Mouse (Mus musculus) CH12.LX (cell line): Measurements from ENCODE around the gene Hkdc1. TPM values are rescaled to one million over a fixed set of nuclear protein-coding genes. Genes with fewer than 3 reads are reported as not detected.

ENCODE experiments used
- DNase-seq: peaks from one replicate; pipeline ENCODE4 v3.0.0-alpha.2; 2013; ENCODE audit errors: extremely low read depth
- H3K27ac ChIP-seq: 2 replicates; pipeline ENCODE4 v1.5.1; 2012; ENCODE audit warnings: low read depth, mild to moderate bottlenecking, control low read depth, moderate library complexity; ENCODE audit not compliant: insufficient read depth
- H3K27me3 ChIP-seq: replicated peaks from 2 replicates; pipeline ENCODE3; 2012; ENCODE audit warnings: inconsistent platforms
- H3K36me3 ChIP-seq, 2 experiments: replicated peaks in 1 of 2; 2 replicates each; pipeline versions ENCODE3 to v1.6.1; 2012; ENCODE audit warnings: inconsistent platforms in 1 of 2, low read length in 1 of 2, mild to moderate bottlenecking in 1 of 2, mixed read lengths in 1 of 2, moderate library complexity in 1 of 2; ENCODE audit not compliant: control insufficient read depth in 1 of 2, insufficient read depth in 1 of 2
- H3K4me1 ChIP-seq, 2 experiments: 2 replicates each; pipeline ENCODE4 v1.6.1; 2012; ENCODE audit warnings: inconsistent platforms in 1 of 2, moderate library complexity in 1 of 2; ENCODE audit not compliant: insufficient read depth in 2 of 2, control insufficient read depth in 1 of 2
- H3K4me2 ChIP-seq: 2 replicates; pipeline ENCODE4 v1.6.1; 2012; ENCODE audit warnings: low read depth, mild to moderate bottlenecking, control low read depth; ENCODE audit not compliant: poor library complexity, insufficient read depth, severe bottlenecking
- H3K4me3 ChIP-seq, 3 experiments: fragments of 150-350 bp in 1 of 3; sonication (generic) in 1 of 3; replicated peaks in 1 of 3; 2 replicates each; pipeline versions ENCODE3 to v1.5.1; 2011 to 2012; ENCODE audit warnings: low read depth in 2 of 3, low read length in 2 of 3, mild to moderate bottlenecking in 2 of 3, moderate library complexity in 2 of 3, control low read depth in 1 of 3, improper control_type of control experiment in 1 of 3, inconsistent platforms in 1 of 3, mixed read lengths in 1 of 3; ENCODE audit not compliant: poor library complexity in 1 of 3
- H3K79me2 ChIP-seq: replicated peaks from 2 replicates; pipeline ENCODE4 v1.6.1; 2012; ENCODE audit warnings: mild to moderate bottlenecking, moderate library complexity; ENCODE audit not compliant: control insufficient read depth, poor library complexity, insufficient read depth, severe bottlenecking; ENCODE audit errors: extremely low read depth
- H3K9ac ChIP-seq: 2 replicates; pipeline ENCODE4 v1.6.1; 2012; ENCODE audit warnings: low read depth, mild to moderate bottlenecking, control low read depth, moderate library complexity; ENCODE audit not compliant: insufficient read depth
- H3K9me3 ChIP-seq: replicated peaks from 2 replicates; pipeline ENCODE3; 2012; ENCODE audit warnings: low read length, inconsistent platforms, mixed read lengths
- CHD1 ChIP-seq: IDR thresholded peaks from 2 replicates; pipeline ENCODE4 v1.6.1; 2012; ENCODE audit warnings: low read depth, low read length, improper control_type of control experiment, inconsistent platforms
- E2F4 ChIP-seq: IDR thresholded peaks from 2 replicates; pipeline ENCODE4 v1.6.1; 2011; ENCODE audit warnings: low read depth, low read length, improper control_type of control experiment; ENCODE audit not compliant: insufficient replicate concordance
- GABPA ChIP-seq: IDR thresholded peaks from 2 replicates; pipeline ENCODE4 v1.6.1; 2012; ENCODE audit warnings: low read depth, low read length, improper control_type of control experiment, inconsistent platforms; ENCODE audit not compliant: insufficient replicate concordance
- HCFC1 ChIP-seq: IDR thresholded peaks from 2 replicates; pipeline ENCODE4 v1.6.1; 2012; ENCODE audit warnings: low read depth, mild to moderate bottlenecking, inconsistent platforms, low read length, improper control_type of control experiment
- IRF4 ChIP-seq: IDR thresholded peaks from 2 replicates; pipeline ENCODE4 v1.6.1; 2014; ENCODE audit warnings: low read depth, mild to moderate bottlenecking, inconsistent platforms, low read length, improper control_type of control experiment
- JUN ChIP-seq: IDR thresholded peaks from 2 replicates; pipeline ENCODE4 v1.6.1; 2011; ENCODE audit warnings: low read depth, mild to moderate bottlenecking, low read length, improper control_type of control experiment, moderate library complexity; ENCODE audit not compliant: insufficient read depth
- KAT2A ChIP-seq: IDR thresholded peaks from 2 replicates; pipeline ENCODE4 v1.6.1; 2012; ENCODE audit warnings: low read length, improper control_type of control experiment, inconsistent platforms; ENCODE audit not compliant: insufficient replicate concordance
- MAFK ChIP-seq: IDR thresholded peaks from 2 replicates; pipeline ENCODE4 v1.6.1; 2011; ENCODE audit warnings: low read length, improper control_type of control experiment; ENCODE audit not compliant: insufficient replicate concordance
- MAX ChIP-seq: IDR thresholded peaks from 2 replicates; pipeline ENCODE4 v1.6.1; 2011; ENCODE audit warnings: low read length, improper control_type of control experiment
- MEF2A ChIP-seq: IDR thresholded peaks from 2 replicates; pipeline ENCODE4 v1.6.1; 2014; ENCODE audit warnings: low read depth, mild to moderate bottlenecking, inconsistent platforms, low read length, improper control_type of control experiment, borderline replicate concordance
- MXI1 ChIP-seq: IDR thresholded peaks from 2 replicates; pipeline ENCODE4 v1.6.1; 2011; ENCODE audit warnings: mild to moderate bottlenecking, low read depth, low read length, improper control_type of control experiment
- MYC ChIP-seq: IDR thresholded peaks from 2 replicates; pipeline ENCODE4 v1.6.1; 2011; ENCODE audit warnings: low read depth, mild to moderate bottlenecking, improper control_type of control experiment, low read length
- NELFE ChIP-seq: IDR thresholded peaks from 2 replicates; pipeline ENCODE4 v1.6.1; 2011; ENCODE audit warnings: low read depth, low read length, improper control_type of control experiment
- NRF1 ChIP-seq: IDR thresholded peaks from 2 replicates; pipeline ENCODE4 v1.6.1; 2014; ENCODE audit warnings: low read depth, mild to moderate bottlenecking, inconsistent platforms, low read length, improper control_type of control experiment, moderate library complexity
- POLR2A ChIP-seq: IDR thresholded peaks from 2 replicates; pipeline ENCODE4 v1.6.1; 2011; ENCODE audit warnings: low read depth, mild to moderate bottlenecking, improper control_type of control experiment, low read length
- RAD21 ChIP-seq: IDR thresholded peaks from 2 replicates; pipeline ENCODE4 v1.6.1; 2011; ENCODE audit warnings: low read depth, mild to moderate bottlenecking, low read length, improper control_type of control experiment, moderate library complexity
- RCOR1 ChIP-seq: conservative IDR thresholded peaks from 2 replicates; pipeline ENCODE4 v1.6.1; 2012; ENCODE audit warnings: low read depth, mild to moderate bottlenecking, inconsistent platforms, low read length, improper control_type of control experiment
- SIN3A ChIP-seq: IDR thresholded peaks from 2 replicates; pipeline ENCODE4 v1.6.1; 2012; ENCODE audit warnings: low read length, improper control_type of control experiment, inconsistent platforms
- TBP ChIP-seq: conservative IDR thresholded peaks from 2 replicates; pipeline ENCODE4 v1.6.1; 2011; ENCODE audit warnings: low read depth, low read length, improper control_type of control experiment
- TCF12 ChIP-seq: IDR thresholded peaks from 2 replicates; pipeline ENCODE4 v1.6.1; 2014; ENCODE audit warnings: low read depth, mild to moderate bottlenecking, inconsistent platforms, low read length, improper control_type of control experiment
- UBTF ChIP-seq: IDR thresholded peaks from 2 replicates; pipeline ENCODE4 v1.6.1; 2012; ENCODE audit warnings: low read depth, mild to moderate bottlenecking, inconsistent platforms, low read length, improper control_type of control experiment, moderate library complexity
- USF1 ChIP-seq: IDR thresholded peaks from 2 replicates; pipeline ENCODE4 v1.6.1; 2014; ENCODE audit warnings: low read depth, mild to moderate bottlenecking, inconsistent platforms, low read length, improper control_type of control experiment
- USF2 ChIP-seq: conservative IDR thresholded peaks from 2 replicates; pipeline ENCODE4 v1.6.1; 2011; ENCODE audit warnings: low read depth, low read length, improper control_type of control experiment
- ZKSCAN1 ChIP-seq: IDR thresholded peaks from 2 replicates; pipeline ENCODE4 v1.6.1; 2012; ENCODE audit warnings: low read depth, inconsistent platforms, low read length, improper control_type of control experiment, borderline replicate concordance
- dilution Hi-C: fragments of 300-500 bp; cut with MboI; formaldehyde crosslinking; loops from 2 replicates; pipeline ENCODE4 v1.14.3; 2020; ENCODE audit warnings: low sequenced_read_pairs; ENCODE audit not compliant: extremely low pct_unique_long_range_greater_than_20kb, extremely low pct_ligation_motif_present
- in situ Hi-C: fragments of 300-500 bp; cut with MboI; formaldehyde crosslinking; loops from 3 replicates; pipeline ENCODE4 v1.14.3; 2019; ENCODE audit warnings: low sequenced_read_pairs, low pct_ligation_motif_present, low pct_unique_long_range_greater_than_20kb, mixed read lengths
- polyA plus RNA-seq: library from polyadenylated mRNA; unstranded; fragments of >175 nt; gene quantifications from 2 replicates; pipeline ENCODE4 v1.2.1, GENCODE M21; 2012; ENCODE audit warnings: low read depth; ENCODE audit not compliant: insufficient read length
- total RNA-seq, 2 experiments: library from RNA; depleted of rRNA; stranded (reverse); fragments of 300-350 nt in 1 of 2; fragments of >200 nt in 1 of 2; gene quantifications; 2 replicates each; pipeline ENCODE4 v1.2.3; 2012 to 2014

Gene Hkdc1
- total and polyA plus RNA-seq, 3 experiments, result not detected

DNA sequence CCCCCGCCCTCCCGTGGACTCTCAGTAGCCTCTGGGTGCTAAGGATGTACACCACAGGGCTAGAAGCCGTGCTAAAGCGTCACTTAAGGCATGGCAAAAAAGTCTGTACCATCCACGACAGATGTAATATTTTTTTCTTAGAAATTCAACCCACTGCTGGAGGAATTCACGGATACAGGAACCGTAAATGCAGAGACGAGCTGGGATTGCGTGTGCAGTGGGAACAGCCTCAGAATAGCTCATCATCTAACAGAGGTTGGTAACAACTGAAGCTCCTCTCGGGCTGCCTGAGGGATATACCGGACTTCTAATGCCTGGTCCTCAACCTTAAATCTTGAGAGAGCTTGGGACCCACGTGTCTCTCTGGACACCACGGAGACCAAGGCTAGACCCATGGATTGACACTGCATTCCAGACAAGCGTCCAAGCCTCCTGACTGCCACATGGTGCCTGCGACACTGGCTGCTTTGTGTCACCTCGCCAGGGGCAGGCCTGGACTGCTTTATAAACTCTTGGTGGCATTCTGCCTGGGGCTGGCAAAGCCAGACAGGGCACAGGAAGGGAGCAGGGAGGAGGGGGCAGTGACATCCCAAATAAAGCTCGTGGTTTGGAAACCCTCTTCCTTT, 66.1 kb downstream of the Hkdc1 start:
- H3K4me3 ChIP-seq, result no peak overlapping the region
- in situ Hi-C loops, result no loop called here
- no peak for TF ChIP-seq NELFE
- TF ChIP-seq ZKSCAN1, result no peak
- no peak for TF ChIP-seq RCOR1
- no peak for TF ChIP-seq MXI1
- TF ChIP-seq USF2, result no peak
- no peak for TF ChIP-seq MEF2A
- TF ChIP-seq GABPA, result no peak
- TF ChIP-seq MAFK, result no peak
- no peak for TF ChIP-seq CHD1
- TF ChIP-seq E2F4, result no peak
- no peak for TF ChIP-seq RAD21
- no peak for TF ChIP-seq JUN
- TF ChIP-seq TBP, result no peak
- TF ChIP-seq NRF1, result no peak
- no peak for TF ChIP-seq UBTF
- no peak for TF ChIP-seq SIN3A
- TF ChIP-seq POLR2A, result no peak
- TF ChIP-seq, all 38 proteins: peak for 0
- dilution Hi-C loops, result no loop called here
- H3K27me3 ChIP-seq, result no peaks in the 10 kb centered on the region
- H3K9ac ChIP-seq, result no peak overlapping the region
- H3K9me3 ChIP-seq, result peaks cover 2% of the 10 kb centered on the region
- H3K27ac ChIP-seq, result no peak overlapping the region
- DNase-seq, result no peak
- no peak overlapping the region for H3K4me2 ChIP-seq
- no peaks in the 10 kb centered on the region for H3K79me2 ChIP-seq
- no peaks in the 10 kb centered on the region for H3K36me3 ChIP-seq
- H3K4me1 ChIP-seq, result peaks cover 0 to 9% of the 10 kb centered on the region in 2 experiments; a peak in 2 of 4 replicates

DNA sequence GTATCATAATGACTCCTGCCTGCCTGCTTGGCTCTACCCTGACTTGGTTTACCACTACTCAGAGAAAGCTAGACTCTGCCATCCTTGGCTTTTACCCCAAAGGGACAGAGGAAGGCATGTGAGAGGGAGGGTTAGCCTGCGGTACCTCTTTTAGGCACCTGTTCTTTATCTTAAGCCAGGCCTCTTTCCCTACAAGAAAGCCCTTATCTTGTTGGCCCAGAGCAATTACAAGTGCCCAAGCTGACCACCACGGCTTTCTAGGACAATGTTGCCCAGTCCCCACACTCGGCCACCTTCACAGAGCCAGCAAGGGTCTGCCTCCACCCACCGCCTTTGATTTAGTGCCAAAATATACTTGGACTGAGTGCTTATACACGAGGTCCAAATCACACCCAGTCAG, 77.1 kb downstream of the Hkdc1 start:
- in situ Hi-C loops, result no loop called here

More for the DNA sequence above, 77.1 kb downstream of the Hkdc1 start:
- Histone ChIP-seq H3K4me1 (peaks cover 6 to 18% of the 10 kb centered on the region in 2 experiments), H3K9ac (no peak overlapping the region), H3K79me2 (no peaks in the 10 kb centered on the region), H3K27ac (no peak overlapping the region), H3K27me3 (no peaks in the 10 kb centered on the region), H3K4me2 (no peak overlapping the region), H3K9me3 (no peaks in the 10 kb centered on the region), H3K36me3 (peaks cover 0 to 16% of the 10 kb centered on the region in 2 experiments), H3K4me3 (no peak overlapping the region)
- DNase-seq, result no peak
- dilution Hi-C loops, result no loop called here
- TF ChIP-seq KAT2A (no peak), MYC (no peak), HCFC1 (no peak), IRF4 (no peak), TCF12 (no peak), GABPA (no peak), USF1 (no peak), TBP (no peak), MAX (no peak), MAFK (no peak)
